Mouse (Mus musculus): ENCODE data around the gene Gsg1l. TPM values are rescaled to one million over a fixed set of nuclear protein-coding genes. Genes with fewer than 3 reads are reported as not detected.

Gsg1l gene
- polyA plus RNA-seq, 1 experiment from 2014 or later: 12.0 TPM

GRCm38 (mm10) chr7:125942365-125943090 is 139.7 kb downstream of the Gsg1l start:
- 79% methylated on average over 6 of the region's 6 CpGs for WGBS
- no peak overlapping the region for H3K27ac ChIP-seq (ENCODE audit: poor library complexity, severe bottlenecking)

DNA sequence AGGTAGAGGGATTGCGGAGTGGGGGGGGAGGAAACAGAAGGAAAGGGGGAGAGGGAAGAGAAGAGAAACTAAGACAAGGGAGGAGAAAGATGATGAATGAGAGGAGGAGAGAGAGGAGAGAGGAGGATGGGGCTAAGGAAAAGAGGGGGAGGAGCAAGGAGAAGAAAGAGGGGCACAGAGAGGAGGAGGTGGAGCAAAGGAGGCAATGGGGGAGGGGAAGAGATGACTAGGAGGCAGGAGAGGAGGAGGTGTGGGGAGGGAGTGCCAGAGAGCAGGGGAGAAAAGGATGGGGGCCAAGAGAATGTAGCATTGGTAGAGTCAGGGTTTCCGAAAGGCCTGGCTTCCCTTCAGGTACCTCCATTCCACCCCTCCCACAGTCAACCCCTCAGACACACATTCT is 147.9 kb downstream of the Gsg1l start:
- Histone ChIP-seq H3K4me3 (peak overlapping the region; percentile 16; the same call in 1 of the 2 replicates), H3K9ac (peak overlapping the region; percentile 58; the same call in 1 of the 2 replicates), H3K27me3 (replicated peaks) (no peaks in the 10 kb centered on the region; the same call in 1 of the 2 replicates), H3K27ac (ENCODE audit: poor library complexity, severe bottlenecking) (peak overlapping the region; percentile 94), H3K4me2 (peak overlapping the region; percentile 55), H3K4me1 (replicated peaks) (peaks cover 60% of the 10 kb centered on the region), H3K9me3 (replicated peaks) (no peaks in the 10 kb centered on the region), H3K36me3 (no peaks in the 10 kb centered on the region)
- WGBS: 35% methylated on average over 2 of the region's 2 CpGs
- no peak for ATAC-seq (ENCODE audit: insufficient number of reproducible peaks, low FRiP score)

More at GRCm38 (mm10) chr7:125942365-125943090, 139.7 kb downstream of the Gsg1l start:
- Histone ChIP-seq H3K4me1 (replicated peaks) (peaks cover 18% of the 10 kb centered on the region), H3K9me3 (replicated peaks) (no peaks in the 10 kb centered on the region), H3K9ac (no peak overlapping the region), H3K4me2 (no peak overlapping the region), H3K36me3 (no peaks in the 10 kb centered on the region), H3K27me3 (replicated peaks) (no peaks in the 10 kb centered on the region), H3K4me3 (no peak overlapping the region)
- ATAC-seq (ENCODE audit: insufficient number of reproducible peaks, low FRiP score): no peak

GRCm38 (mm10) chr7:125933356-125934244 is 148.6 kb downstream of the Gsg1l start:
- Histone ChIP-seq H3K27me3 (replicated peaks) (no peaks in the 10 kb centered on the region; the same call in 1 of the 2 replicates), H3K36me3 (no peaks in the 10 kb centered on the region), H3K4me2 (peak overlapping the region; percentile 55), H3K4me3 (peak overlapping the region; percentile 16), H3K9ac (peak overlapping the region; percentile 59), H3K9me3 (replicated peaks) (no peaks in the 10 kb centered on the region), H3K27ac (ENCODE audit: poor library complexity, severe bottlenecking) (peak overlapping the region; percentile 94), H3K4me1 (replicated peaks) (peaks cover 60% of the 10 kb centered on the region)
- ATAC-seq (ENCODE audit: insufficient number of reproducible peaks, low FRiP score): peak; percentile 51
- WGBS: 13% methylated on average over 16 of the region's 16 CpGs

GRCm38 (mm10) chr7:125931602-125932001 is 150.6 kb downstream of the Gsg1l start:
- no peaks in the 10 kb centered on the region for H3K36me3 ChIP-seq
- no peak overlapping the region for H3K9ac ChIP-seq
- H3K27me3 ChIP-seq (replicated peaks): no peaks in the 10 kb centered on the region; the same call in 1 of the 2 replicates
- WGBS: 67% methylated on average over 5 of the region's 5 CpGs
- no peak for ATAC-seq (ENCODE audit: insufficient number of reproducible peaks, low FRiP score)
- H3K4me2 ChIP-seq: no peak overlapping the region
- H3K27ac ChIP-seq (ENCODE audit: poor library complexity, severe bottlenecking): no peak overlapping the region
- H3K4me1 ChIP-seq (replicated peaks): peaks cover 46% of the 10 kb centered on the region
- H3K4me3 ChIP-seq: no peak overlapping the region
- no peaks in the 10 kb centered on the region for H3K9me3 ChIP-seq (replicated peaks)

DNA sequence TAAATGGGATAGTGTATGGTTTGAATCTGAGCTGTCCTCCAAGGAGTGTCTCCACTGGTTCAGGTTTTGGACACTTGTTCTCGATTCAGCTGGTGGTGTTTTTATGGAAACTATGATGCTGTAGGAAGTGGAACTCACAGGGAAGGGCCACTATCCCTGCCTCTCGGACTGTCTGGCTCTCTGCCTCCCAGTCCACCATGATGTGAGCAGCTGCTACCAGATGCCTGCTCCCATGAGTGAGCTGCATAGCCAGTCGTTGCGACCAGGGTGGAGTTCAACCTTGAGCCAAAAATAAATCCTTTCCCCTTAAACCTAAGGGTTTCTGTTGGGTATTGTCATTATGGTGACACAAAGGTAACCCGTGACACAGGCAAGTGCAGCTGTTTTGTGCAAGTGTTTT is 158.2 kb downstream of the Gsg1l start:
- WGBS: 66% methylated on average over 5 of the region's 5 CpGs
- no peak for ATAC-seq (ENCODE audit: insufficient number of reproducible peaks, low FRiP score)
- no peaks in the 10 kb centered on the region for H3K9me3 ChIP-seq (replicated peaks)

DNA sequence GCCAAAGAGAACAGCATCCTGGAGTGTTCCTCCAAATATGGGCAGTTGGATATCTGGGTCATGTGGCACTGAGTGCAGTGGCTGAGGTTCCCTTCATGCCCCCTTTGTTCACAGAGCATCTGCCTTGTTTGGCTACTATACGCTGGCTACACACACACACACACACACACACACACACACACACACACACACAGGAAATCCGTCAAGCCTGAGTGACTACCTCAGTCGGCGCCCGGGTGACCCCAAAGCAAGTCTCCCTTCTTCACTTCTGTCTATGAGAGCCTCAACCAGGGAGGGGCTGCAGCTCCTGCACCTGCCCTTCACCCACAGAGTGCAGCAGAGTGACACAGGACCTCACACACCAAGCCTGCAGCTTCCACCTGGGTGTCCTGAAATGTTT is 161.4 kb downstream of the Gsg1l start:
- Histone ChIP-seq H3K9ac (no peak overlapping the region), H3K9me3 (replicated peaks) (no peaks in the 10 kb centered on the region; the same call in 1 of the 2 replicates), H3K4me1 (replicated peaks) (peaks cover 23% of the 10 kb centered on the region), H3K27me3 (replicated peaks) (no peaks in the 10 kb centered on the region), H3K36me3 (no peaks in the 10 kb centered on the region), H3K27ac (ENCODE audit: poor library complexity, severe bottlenecking) (no peak overlapping the region), H3K4me3 (no peak overlapping the region), H3K4me2 (no peak overlapping the region)
- ATAC-seq (ENCODE audit: insufficient number of reproducible peaks, low FRiP score): no peak
- 73% methylated on average over 5 of the region's 5 CpGs for WGBS

More for the DNA sequence above, 158.2 kb downstream of the Gsg1l start:
- H3K4me2 ChIP-seq: no peak overlapping the region
- H3K4me3 ChIP-seq: no peak overlapping the region
- no peak overlapping the region for H3K9ac ChIP-seq
- no peaks in the 10 kb centered on the region for H3K27me3 ChIP-seq (replicated peaks)
- H3K36me3 ChIP-seq: no peaks in the 10 kb centered on the region
- peaks cover 23% of the 10 kb centered on the region for H3K4me1 ChIP-seq (replicated peaks)
- no peak overlapping the region for H3K27ac ChIP-seq (ENCODE audit: poor library complexity, severe bottlenecking)

DNA sequence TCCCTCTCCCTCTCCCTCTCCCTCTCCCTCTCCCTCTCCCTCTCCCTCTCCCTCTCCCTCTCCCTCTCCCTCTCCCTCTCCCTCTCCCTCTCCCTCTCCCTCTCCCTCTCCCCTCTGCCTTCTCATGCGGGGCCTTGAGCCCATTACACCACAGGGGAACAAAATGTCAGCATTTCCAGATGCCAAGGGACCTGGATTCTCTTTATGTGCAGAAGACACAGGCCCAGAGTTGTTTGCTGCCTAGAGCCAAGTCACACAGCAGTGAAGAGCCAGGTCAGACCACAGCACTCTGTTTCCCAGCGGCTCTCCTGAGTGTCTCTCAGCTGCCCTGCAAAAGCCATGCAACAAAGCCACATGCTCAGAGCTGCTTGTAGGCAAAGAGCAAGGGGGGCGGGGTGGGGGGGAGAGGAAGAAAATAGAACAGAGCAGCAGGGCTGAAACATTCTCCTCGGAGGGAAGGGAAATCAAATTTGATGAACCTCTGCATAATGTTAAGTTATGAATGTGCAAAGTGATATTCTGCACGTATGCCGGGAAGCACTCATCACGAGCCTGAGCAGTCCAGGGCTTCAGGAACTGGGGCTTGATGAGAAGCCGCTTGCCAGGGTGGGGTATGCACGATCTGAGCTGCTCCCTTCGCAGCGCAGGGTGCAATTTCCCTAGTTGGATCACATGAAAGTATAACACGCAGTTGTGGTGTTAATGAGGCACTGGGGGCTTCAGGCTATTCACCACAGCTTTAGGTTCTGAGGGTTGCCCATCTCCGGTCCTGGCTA is 181.6 kb downstream of the Gsg1l start:
- H3K27ac ChIP-seq (ENCODE audit: poor library complexity, severe bottlenecking): no peak overlapping the region
- H3K36me3 ChIP-seq: no peaks in the 10 kb centered on the region
- no peaks in the 10 kb centered on the region for H3K27me3 ChIP-seq (replicated peaks)
- H3K4me1 ChIP-seq (replicated peaks): peaks cover 29% of the 10 kb centered on the region
- WGBS: 55% methylated on average over 13 of the region's 13 CpGs
- H3K9me3 ChIP-seq (replicated peaks): 0 out of 2 replicates have a peak, but pooled peaks cover 6% of the 10 kb centered on the region
- no peak overlapping the region for H3K9ac ChIP-seq
- no peak overlapping the region for H3K4me2 ChIP-seq
- ATAC-seq (ENCODE audit: insufficient number of reproducible peaks, low FRiP score): no peak
- H3K4me3 ChIP-seq: no peak overlapping the region

DNA sequence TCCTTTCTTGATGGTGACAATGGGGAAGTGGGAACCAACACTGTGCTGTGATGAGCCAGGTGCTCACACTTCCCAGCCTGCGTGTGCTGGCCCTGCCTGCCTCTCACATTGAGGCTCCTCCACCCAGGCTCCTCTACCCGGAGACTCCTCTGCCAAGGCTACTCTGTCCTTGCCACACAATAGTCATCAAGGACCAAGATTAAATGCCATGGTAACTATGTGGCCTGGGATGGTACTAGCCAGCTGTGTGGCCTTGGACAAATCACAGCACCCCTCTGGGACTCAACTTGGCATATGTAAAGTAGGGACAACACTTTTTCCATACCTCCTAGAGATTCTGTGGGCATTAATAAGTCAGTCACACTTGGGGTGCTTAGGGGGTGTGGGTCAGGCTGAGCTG is 182.3 kb downstream of the Gsg1l start:
- no peak for ATAC-seq (ENCODE audit: insufficient number of reproducible peaks, low FRiP score)
- Histone ChIP-seq H3K27me3 (replicated peaks) (no peaks in the 10 kb centered on the region), H3K4me2 (no peak overlapping the region), H3K4me1 (replicated peaks) (peaks cover 29% of the 10 kb centered on the region), H3K36me3 (no peaks in the 10 kb centered on the region), H3K4me3 (no peak overlapping the region), H3K9me3 (replicated peaks) (0 out of 2 replicates have a peak, but pooled peaks cover 6% of the 10 kb centered on the region), H3K9ac (no peak overlapping the region), H3K27ac (ENCODE audit: poor library complexity, severe bottlenecking) (no peak overlapping the region)
- 63% methylated on average over 2 of the region's 2 CpGs for WGBS

GRCm38 (mm10) chr7:125899036-125899435 is 183.2 kb downstream of the Gsg1l start:
- Histone ChIP-seq H3K9ac (no peak overlapping the region), H3K27ac (ENCODE audit: poor library complexity, severe bottlenecking) (no peak overlapping the region), H3K4me2 (no peak overlapping the region), H3K4me1 (replicated peaks) (peaks cover 29% of the 10 kb centered on the region), H3K36me3 (no peaks in the 10 kb centered on the region), H3K4me3 (no peak overlapping the region), H3K27me3 (replicated peaks) (no peaks in the 10 kb centered on the region), H3K9me3 (replicated peaks) (0 out of 2 replicates have a peak, but pooled peaks cover 6% of the 10 kb centered on the region)
- peak; percentile 36; the same call in 1 of the 2 replicates for ATAC-seq (ENCODE audit: insufficient number of reproducible peaks, low FRiP score)
- WGBS: 17% methylated on average over 7 of the region's 7 CpGs

GRCm38 (mm10) chr7:125897059-125897458 is 185.2 kb downstream of the Gsg1l start:
- Histone ChIP-seq H3K9ac (no peak overlapping the region), H3K4me3 (no peak overlapping the region), H3K36me3 (no peaks in the 10 kb centered on the region), H3K4me1 (replicated peaks) (peaks cover 29% of the 10 kb centered on the region), H3K4me2 (no peak overlapping the region), H3K27me3 (replicated peaks) (no peaks in the 10 kb centered on the region), H3K27ac (ENCODE audit: poor library complexity, severe bottlenecking) (no peak overlapping the region), H3K9me3 (replicated peaks) (0 out of 2 replicates have a peak, but pooled peaks cover 6% of the 10 kb centered on the region)
- ATAC-seq (ENCODE audit: insufficient number of reproducible peaks, low FRiP score): no peak
- WGBS: 84% methylated on average over 4 of the region's 4 CpGs

All from heart, embryonic 12.5 days (tissue).